Mouse (Mus musculus): Measurements from ENCODE around the gene Nphp1. TPM values are rescaled to one million over a fixed set of nuclear protein-coding genes. Genes with fewer than 3 reads are reported as not detected.

Nphp1 gene
- polyA plus RNA-seq, 1 experiment from 2014 or later, result 24.6 TPM

DNA sequence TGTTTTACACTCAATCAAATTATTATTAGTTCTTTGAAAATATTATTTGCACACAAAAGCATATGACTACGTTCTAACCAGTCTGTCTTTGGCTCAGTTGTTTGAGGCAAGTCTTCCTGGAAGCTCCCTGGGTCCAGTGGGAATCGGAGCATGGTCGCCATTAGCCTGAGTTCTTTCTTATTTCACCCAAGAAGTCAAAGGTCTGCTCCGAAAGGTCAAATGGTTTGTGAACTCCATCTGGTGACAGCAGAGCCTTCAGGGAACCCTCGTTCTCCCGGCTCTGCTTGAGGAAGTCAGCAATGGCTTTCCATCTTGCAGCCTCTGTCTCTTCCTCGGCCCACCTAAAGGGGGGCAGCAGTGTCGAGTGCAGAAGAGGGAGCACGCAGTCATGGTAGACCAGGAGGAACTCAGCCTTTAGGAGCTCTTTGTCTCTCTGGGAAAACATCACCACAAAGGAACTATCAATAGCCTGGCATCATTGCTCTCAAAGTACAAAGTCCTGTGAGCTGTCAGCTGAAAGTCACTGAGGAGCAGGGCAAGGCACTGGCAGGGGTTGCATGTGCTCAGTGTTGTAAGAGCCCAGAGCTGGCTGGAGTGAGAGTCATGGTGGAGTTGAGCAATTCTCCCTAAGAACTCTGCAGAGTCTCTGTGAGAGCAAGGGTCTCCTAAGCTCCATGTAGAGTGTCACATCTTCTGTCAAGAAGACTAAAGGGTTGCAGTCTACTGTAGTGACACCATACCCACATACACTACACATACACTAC, 47.8 kb downstream of the Nphp1 start:
- Histone ChIP-seq H3K27me3 (replicated peaks) (no peaks in the 10 kb centered on the region), H3K4me3 (no peak overlapping the region), H3K4me1 (no peaks in the 10 kb centered on the region), H3K36me3 (no peaks in the 10 kb centered on the region; the same call in 1 of the 2 replicates), H3K9ac (no peak overlapping the region), H3K27ac (no peak overlapping the region), H3K9me3 (no peaks in the 10 kb centered on the region), H3K4me2 (replicated peaks) (no peak overlapping the region)
- no peak for ATAC-seq (ENCODE audit: low FRiP score, low read depth)
- WGBS, result 76% methylated on average over 9 of the region's 9 CpGs

DNA sequence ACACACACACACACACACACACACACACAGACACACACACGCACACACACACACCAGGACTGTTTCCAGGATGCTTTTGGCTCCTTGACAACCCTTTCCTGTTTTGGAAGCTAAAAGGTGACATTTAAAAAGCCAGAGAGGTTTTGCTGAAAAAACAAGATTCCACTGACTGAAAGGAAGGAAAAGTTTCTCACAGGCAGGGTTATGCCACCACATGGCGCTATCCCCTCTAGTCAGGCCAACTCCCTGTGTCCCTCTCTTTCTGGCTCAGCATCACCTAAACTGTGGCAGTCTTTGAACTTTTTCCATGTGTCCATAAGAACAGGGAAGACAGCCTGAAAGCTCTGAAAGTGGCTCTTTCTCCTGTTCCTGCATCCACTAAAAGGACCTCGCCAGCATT, 50.8 kb downstream of the Nphp1 start:
- no peaks in the 10 kb centered on the region; the same call in 1 of the 2 replicates for H3K36me3 ChIP-seq
- H3K27ac ChIP-seq, result no peak overlapping the region
- no peak overlapping the region for H3K9ac ChIP-seq
- no peak overlapping the region for H3K4me2 ChIP-seq (replicated peaks)
- H3K4me1 ChIP-seq, result no peaks in the 10 kb centered on the region
- no peak for ATAC-seq (ENCODE audit: low FRiP score, low read depth)
- H3K9me3 ChIP-seq, result no peaks in the 10 kb centered on the region
- H3K4me3 ChIP-seq, result no peak overlapping the region
- H3K27me3 ChIP-seq (replicated peaks), result no peaks in the 10 kb centered on the region
- 86% methylated on average over 3 of the region's 3 CpGs for WGBS

DNA sequence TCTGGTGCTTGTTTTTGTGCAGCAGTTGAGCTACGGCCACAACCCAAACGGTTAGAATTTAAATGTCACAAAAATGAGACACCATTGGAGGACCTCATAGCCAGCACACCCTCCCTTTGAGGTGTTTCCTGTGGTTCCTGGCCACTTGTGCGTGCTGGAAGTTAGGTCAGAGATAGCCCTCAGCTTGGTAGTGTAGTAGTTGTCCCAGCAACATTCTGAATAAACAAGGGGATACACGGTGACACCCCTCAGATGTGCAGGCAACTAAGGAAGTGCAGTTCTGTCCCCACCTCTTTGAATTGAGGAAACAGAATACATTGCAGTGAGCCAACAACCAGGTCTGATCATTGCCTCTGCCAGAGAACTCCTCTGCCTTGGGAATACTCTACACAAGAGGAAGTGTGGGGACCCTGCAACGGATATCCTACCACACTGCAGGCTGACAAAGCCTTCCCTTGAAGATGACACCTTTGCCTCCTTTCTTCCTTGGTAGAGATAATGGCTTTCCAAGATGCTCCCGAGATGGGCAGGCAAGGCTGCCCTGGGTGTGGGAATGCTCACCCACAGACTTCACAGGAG, 52.0 kb downstream of the Nphp1 start:
- Histone ChIP-seq H3K9ac (no peak overlapping the region), H3K27me3 (replicated peaks) (no peaks in the 10 kb centered on the region), H3K27ac (no peak overlapping the region), H3K9me3 (no peaks in the 10 kb centered on the region), H3K36me3 (no peaks in the 10 kb centered on the region; the same call in 1 of the 2 replicates), H3K4me3 (no peak overlapping the region), H3K4me2 (replicated peaks) (no peak overlapping the region), H3K4me1 (no peaks in the 10 kb centered on the region)
- 77% methylated on average over 6 of the region's 6 CpGs for WGBS
- ATAC-seq (ENCODE audit: low FRiP score, low read depth), result no peak

DNA sequence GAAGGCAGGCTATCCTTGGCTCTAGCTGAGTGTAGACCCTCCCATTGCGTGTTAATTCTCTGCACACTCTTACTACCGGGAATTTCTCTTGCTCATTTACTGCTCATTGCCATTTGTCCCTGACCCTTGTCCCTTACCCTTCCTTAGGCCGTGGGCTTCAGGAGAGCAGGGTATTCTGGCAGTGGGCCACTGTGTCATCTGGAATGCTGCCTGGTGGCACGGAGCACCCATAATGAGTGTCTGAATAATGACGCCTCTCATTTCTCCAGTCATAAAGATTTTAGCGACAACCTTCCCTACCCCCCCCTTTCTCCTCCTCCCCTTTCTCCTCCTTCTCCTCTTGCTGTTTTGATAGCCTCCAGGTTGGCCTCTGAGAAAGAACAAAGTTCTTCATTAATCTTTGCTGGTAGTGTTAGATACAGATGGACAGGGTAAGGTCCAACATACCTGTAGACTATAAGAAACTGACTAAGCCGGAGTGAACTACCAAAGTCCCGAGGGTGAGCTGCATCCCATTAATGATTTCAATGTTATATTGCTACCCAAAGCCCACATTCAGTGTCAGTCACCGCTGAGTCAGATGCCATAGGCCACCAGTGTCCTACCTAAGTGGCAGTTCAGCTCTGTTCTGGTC, 53.1 kb downstream of the Nphp1 start:
- Histone ChIP-seq H3K4me3 (no peak overlapping the region), H3K27ac (no peak overlapping the region), H3K36me3 (no peaks in the 10 kb centered on the region), H3K27me3 (replicated peaks) (0 out of 2 replicates have a peak, but pooled peaks cover under 1% of the 10 kb centered on the region), H3K9me3 (no peaks in the 10 kb centered on the region), H3K9ac (no peak overlapping the region), H3K4me1 (no peaks in the 10 kb centered on the region), H3K4me2 (replicated peaks) (no peak overlapping the region)
- WGBS, result 70% methylated on average over 9 of the region's 9 CpGs
- no peak for ATAC-seq (ENCODE audit: low FRiP score, low read depth)

DNA sequence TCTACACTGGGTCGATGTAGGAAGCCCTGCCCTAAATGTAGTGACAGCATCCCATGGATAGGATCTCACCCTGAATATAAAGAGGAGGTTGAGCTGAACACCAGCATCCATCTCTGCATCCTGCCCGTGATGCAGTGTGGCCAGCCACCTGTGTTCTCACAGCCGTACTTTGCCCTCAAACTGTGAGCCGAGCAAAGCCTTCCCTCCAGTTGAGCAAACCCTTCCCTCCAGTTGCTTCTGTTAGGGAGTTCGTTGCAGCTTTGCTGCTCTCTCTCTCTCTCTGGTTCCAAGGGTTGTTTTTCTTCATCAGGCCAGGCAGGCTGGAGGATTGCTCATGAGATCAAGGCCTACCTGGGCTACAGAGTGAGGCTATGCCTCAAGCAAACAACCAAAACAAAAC, 53.8 kb downstream of the Nphp1 start:
- no peaks in the 10 kb centered on the region for H3K9me3 ChIP-seq
- no peaks in the 10 kb centered on the region for H3K36me3 ChIP-seq
- no peak overlapping the region for H3K4me2 ChIP-seq (replicated peaks)
- peaks cover under 1% of the 10 kb centered on the region; the same call in 1 of the 2 replicates for H3K4me1 ChIP-seq
- no peak for ATAC-seq (ENCODE audit: low FRiP score, low read depth)
- no peak overlapping the region for H3K27ac ChIP-seq
- H3K9ac ChIP-seq, result no peak overlapping the region
- 84% methylated on average over 5 of the region's 5 CpGs for WGBS
- no peak overlapping the region for H3K4me3 ChIP-seq
- peaks cover 8% of the 10 kb centered on the region; the same call in 1 of the 2 replicates for H3K27me3 ChIP-seq (replicated peaks)

DNA sequence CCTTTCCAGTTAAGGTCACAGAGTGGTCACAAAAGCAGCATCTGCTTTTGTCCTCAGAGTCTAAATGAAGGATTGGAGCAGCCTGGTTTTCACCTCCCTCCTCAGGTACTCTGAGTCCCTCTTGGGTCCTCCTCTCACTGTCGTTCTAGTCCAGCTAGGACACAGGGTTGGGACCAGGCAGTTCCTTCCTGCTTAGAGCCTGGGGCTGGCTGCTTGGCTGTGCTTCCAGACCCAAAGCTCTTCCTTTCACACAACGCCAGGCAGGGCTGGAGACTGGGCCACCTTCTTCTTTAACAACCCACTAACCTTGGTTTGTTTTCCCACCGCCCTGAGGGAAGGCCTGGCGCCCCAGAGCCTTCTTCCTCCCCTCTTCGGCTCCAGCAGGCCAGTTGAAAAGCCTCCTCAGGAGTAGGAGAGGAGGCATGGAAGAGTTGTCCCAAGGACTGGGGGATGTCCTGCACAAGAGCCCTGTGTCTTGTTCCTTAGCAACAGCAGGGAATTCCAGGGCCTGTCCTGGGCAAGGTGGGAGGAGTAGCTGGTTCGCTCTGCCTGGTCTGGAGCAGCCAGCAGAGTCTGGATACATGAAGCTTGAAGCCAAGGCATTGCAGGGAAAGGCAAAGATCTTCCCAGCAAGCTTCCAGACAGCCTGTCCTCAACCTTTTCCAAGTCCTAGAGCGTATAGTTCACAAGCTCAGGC, 58.2 kb downstream of the Nphp1 start:
- no peak overlapping the region for H3K9ac ChIP-seq
- no peaks in the 10 kb centered on the region for H3K36me3 ChIP-seq
- ATAC-seq (ENCODE audit: low FRiP score, low read depth), result no peak
- no peaks in the 10 kb centered on the region for H3K9me3 ChIP-seq
- H3K4me1 ChIP-seq, result peaks cover 6% of the 10 kb centered on the region; the same call in 1 of the 2 replicates
- no peak overlapping the region for H3K4me2 ChIP-seq (replicated peaks)
- H3K4me3 ChIP-seq, result no peak overlapping the region
- H3K27me3 ChIP-seq (replicated peaks), result peaks cover 23% of the 10 kb centered on the region
- WGBS, result 46% methylated on average over 7 of the region's 7 CpGs
- no peak overlapping the region for H3K27ac ChIP-seq

DNA sequence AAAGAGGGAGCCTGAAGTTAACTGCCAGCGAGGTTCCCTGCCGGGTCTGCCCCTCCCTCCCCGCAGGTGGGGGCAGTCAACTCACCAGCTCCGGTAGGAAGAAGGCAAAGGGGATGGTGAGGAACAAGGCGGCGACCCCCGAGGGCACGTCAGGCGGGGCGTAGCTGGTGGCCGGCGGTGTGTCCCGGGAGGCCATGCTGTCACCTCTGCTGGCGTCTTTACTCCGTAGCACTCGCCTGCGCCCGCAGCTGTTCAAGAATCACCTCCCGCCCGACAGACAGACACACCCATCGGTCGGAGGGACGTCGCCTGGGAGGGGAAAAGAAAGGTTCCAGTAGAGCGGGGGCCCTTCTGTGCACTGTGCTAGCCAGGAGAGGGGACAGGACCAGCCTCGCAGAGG, 59.0 kb downstream of the Nphp1 start, which contains the start of gene Mall:
Mall (minus strand) TSS at position 262 of the 400 bp plus-strand sequence.
- Histone ChIP-seq H3K9me3 (no peaks in the 10 kb centered on the region), H3K27ac (no peak within 1 kb of the TSS), H3K4me2 (replicated peaks) (peak within 1 kb of the TSS; percentile 54), H3K9ac (0 out of 2 replicates have a peak within 1 kb of the TSS, but pooled peaks have one; percentile 17), H3K36me3 (no peaks in the 10 kb centered on the region), H3K27me3 (replicated peaks) (peaks cover 23% of the 10 kb centered on the region), H3K4me1 (peaks cover 6% of the 10 kb centered on the region; the same call in 1 of the 2 replicates), H3K4me3 (peak within 1 kb of the TSS; percentile 16; the same call in 1 of the 2 replicates)
- ATAC-seq (ENCODE audit: low FRiP score, low read depth), result no peak
- 1% methylated on average over 24 of the region's 26 CpGs for WGBS

DNA sequence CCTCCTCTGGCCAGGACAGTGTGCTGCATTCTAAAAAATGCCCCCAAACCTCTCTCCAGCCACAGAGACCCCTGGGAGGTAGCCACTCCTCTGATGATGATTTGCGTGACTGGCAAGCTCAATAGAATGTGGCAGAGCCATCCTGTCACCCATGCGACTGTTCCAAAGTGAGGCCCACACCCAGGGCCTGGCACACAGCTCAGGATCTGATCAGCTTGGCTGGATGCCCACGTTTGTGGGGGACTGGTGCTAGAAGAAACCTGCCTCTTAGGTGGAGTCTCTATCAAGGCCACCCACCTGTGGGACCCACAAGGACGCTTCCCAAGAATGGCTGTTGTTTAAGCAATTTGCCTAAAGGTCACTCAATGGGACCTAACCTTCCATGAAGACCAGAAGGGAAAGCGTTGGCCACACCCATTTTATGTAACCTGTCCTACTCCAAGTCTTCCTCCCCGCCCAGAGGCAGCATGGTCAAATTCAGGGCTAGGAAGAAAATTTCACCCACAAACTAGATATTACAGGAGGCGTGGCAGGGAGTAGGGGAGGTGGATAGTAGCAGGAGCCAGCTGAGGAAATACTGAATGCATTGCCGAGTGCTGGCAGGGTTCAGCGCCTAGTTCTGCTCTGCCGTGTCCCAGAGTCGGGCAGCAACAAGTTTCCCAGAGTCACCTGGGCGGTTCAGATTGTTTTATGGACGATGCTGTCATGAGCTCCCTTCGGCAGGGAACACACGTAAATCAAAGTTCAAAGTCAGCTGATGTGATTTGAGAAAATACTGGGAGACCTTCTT, 59.8 kb downstream of the Nphp1 start:
- 0 out of 2 replicates have a peak overlapping the region, but pooled peaks have one; percentile 17 for H3K9ac ChIP-seq
- H3K4me3 ChIP-seq, result no peak overlapping the region
- H3K27me3 ChIP-seq (replicated peaks), result peaks cover 23% of the 10 kb centered on the region
- WGBS, result 30% methylated on average over 15 of the region's 15 CpGs
- ATAC-seq (ENCODE audit: low FRiP score, low read depth), result no peak
- no peak overlapping the region for H3K27ac ChIP-seq
- H3K9me3 ChIP-seq, result no peaks in the 10 kb centered on the region
- no peaks in the 10 kb centered on the region for H3K36me3 ChIP-seq
- H3K4me2 ChIP-seq (replicated peaks), result no peak overlapping the region
- peaks cover 6% of the 10 kb centered on the region; the same call in 1 of the 2 replicates for H3K4me1 ChIP-seq

DNA sequence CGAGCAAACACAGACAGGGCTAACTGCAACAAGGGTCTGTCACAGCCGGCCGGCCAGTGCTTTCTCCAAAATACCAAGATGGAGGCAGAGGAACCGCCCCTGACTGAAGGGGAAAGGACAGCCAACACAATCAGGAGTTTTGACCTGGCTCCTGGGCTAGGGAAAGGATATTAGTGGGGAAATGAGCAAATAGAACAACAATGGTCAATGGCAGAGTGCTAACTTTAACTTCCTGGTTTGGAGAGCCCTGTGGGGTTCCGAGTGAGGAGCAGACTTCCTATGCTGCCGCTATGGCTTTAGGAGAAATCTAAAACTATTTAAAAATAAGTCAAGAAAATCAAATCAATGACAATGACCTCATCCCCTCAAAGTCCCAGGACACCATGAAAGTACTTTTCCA, 60.6 kb downstream of the Nphp1 start:
- H3K9ac ChIP-seq, result no peak overlapping the region
- peaks cover 23% of the 10 kb centered on the region for H3K27me3 ChIP-seq (replicated peaks)
- ATAC-seq (ENCODE audit: low FRiP score, low read depth), result no peak
- no peak overlapping the region for H3K4me2 ChIP-seq (replicated peaks)
- peaks cover 6% of the 10 kb centered on the region; the same call in 1 of the 2 replicates for H3K4me1 ChIP-seq
- no peaks in the 10 kb centered on the region for H3K9me3 ChIP-seq
- no peaks in the 10 kb centered on the region for H3K36me3 ChIP-seq
- H3K4me3 ChIP-seq, result no peak overlapping the region
- WGBS, result 80% methylated on average over 6 of the region's 6 CpGs
- H3K27ac ChIP-seq, result no peak overlapping the region

DNA sequence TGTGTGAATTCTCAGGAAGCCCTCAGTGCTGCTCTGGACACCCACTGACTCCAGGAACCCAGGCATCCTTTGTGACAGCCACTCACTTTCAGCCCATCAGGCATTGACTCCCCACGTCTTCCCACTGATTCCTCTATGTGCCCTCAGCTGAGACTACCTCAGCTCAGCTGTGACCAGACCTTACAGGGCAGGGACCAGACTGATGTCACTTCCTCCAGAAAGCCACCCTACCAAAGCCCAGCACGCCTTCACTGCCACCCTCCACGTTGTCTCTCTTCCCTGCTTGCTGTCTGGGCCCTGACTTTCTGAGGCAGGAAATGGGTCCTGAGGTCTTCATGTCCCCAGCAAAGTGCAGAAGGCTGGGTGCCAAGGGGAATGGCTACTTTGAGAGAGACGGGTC, 65.5 kb downstream of the Nphp1 start:
- H3K27ac ChIP-seq, result no peak overlapping the region
- no peak overlapping the region for H3K4me2 ChIP-seq (replicated peaks)
- H3K4me1 ChIP-seq, result peaks cover 5% of the 10 kb centered on the region; the same call in 1 of the 2 replicates
- H3K4me3 ChIP-seq, result no peak overlapping the region
- WGBS, result 66% methylated on average over 4 of the region's 4 CpGs
- no peaks in the 10 kb centered on the region for H3K27me3 ChIP-seq (replicated peaks)
- ATAC-seq (ENCODE audit: low FRiP score, low read depth), result no peak
- H3K9me3 ChIP-seq, result no peaks in the 10 kb centered on the region
- H3K9ac ChIP-seq, result no peak overlapping the region
- no peaks in the 10 kb centered on the region for H3K36me3 ChIP-seq

DNA sequence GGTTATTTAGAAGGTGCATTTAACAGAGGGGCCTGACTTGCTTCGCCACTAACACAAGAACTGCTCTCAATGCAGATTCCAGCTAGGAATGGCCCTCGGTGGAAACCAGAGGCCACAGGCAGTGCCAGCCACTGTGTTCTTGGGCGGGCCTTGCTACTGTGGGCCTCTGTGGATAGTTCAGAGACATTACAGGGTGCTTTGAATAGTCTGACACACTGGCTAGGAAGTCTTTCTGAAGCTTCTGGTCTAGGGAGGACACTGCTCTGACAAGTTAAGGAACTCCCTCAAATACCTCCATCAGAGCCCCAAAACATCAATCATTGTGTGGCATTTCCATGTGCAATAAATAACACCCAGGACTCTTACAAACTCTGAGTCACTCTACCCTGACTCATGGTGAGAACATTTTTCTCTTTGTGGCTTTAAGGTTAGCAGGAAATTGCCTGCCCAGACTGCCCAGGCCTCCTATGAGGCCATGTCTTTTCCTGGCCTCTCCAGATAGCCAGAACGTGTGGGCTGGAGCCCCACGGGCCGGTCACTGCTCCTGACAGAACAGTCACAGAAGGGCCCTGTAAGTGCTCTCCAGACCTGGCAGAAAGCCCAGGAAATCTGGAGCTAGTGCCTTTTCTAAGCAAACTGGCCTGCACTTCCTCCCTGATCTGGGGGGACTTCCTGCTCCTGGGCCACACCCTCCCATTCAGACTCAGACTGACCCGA, 66.4 kb downstream of the Nphp1 start:
- no peak overlapping the region for H3K4me3 ChIP-seq
- no peaks in the 10 kb centered on the region for H3K27me3 ChIP-seq (replicated peaks)
- H3K9ac ChIP-seq, result no peak overlapping the region
- H3K36me3 ChIP-seq, result no peaks in the 10 kb centered on the region
- ATAC-seq (ENCODE audit: low FRiP score, low read depth), result no peak
- H3K4me2 ChIP-seq (replicated peaks), result no peak overlapping the region
- peaks cover 5% of the 10 kb centered on the region; the same call in 1 of the 2 replicates for H3K4me1 ChIP-seq
- H3K9me3 ChIP-seq, result no peaks in the 10 kb centered on the region
- no peak overlapping the region for H3K27ac ChIP-seq
- 56% methylated on average over 7 of the region's 7 CpGs for WGBS
